Mouse (Mus musculus): Measurements from ENCODE around the gene Ckm. TPM values are rescaled to one million over a fixed set of nuclear protein-coding genes. Genes with fewer than 3 reads are reported as not detected.

Gene Ckm
- polyA plus RNA-seq, 1 experiment from 2014 or later: 42.1 TPM

- TF ChIP-seq EP300 (optimal IDR thresholded peaks at IDR 0.05) (peak; percentile 16), CTCF (IDR thresholded peaks at IDR 0.05; ENCODE audit: low read depth) (no peak)
- peak; percentile 56 for ATAC-seq (ENCODE audit: low FRiP score, low TSS enrichment)
- peak within 1 kb of the TSS; percentile 88 for H3K27ac ChIP-seq (replicated peaks)
- under 1% methylated on average over 31 of the region's 31 CpGs for WGBS
- peak within 1 kb of the TSS; percentile 73 for H3K9ac ChIP-seq (ENCODE audit: low read length)
- peaks cover 2% of the 10 kb centered on the region; the same call in 1 of the 2 replicates for H3K36me3 ChIP-seq (ENCODE audit: control insufficient read depth, insufficient read depth, low read length)
- DNase-seq (ENCODE audit: low spot score): peak; percentile 88
- H3K27me3 ChIP-seq (ENCODE audit: control insufficient read depth, insufficient read depth, low read length): no peaks in the 10 kb centered on the region
- H3K9me3 ChIP-seq (ENCODE audit: control insufficient read depth, low read length): no peaks in the 10 kb centered on the region
- H3K4me2 ChIP-seq (replicated peaks; ENCODE audit: low read depth): peak within 1 kb of the TSS; percentile 92
- H3K4me1 ChIP-seq (replicated peaks; ENCODE audit: control insufficient read depth, insufficient read depth): peaks cover 3% of the 10 kb centered on the region; the same call in 1 of the 2 replicates
- H3K4me3 ChIP-seq (ENCODE audit: low read depth, low read length): peak within 1 kb of the TSS; percentile 73
Measured at GRCm38 (mm10) chr7:19359299-19359891, 45.2 kb upstream of the Ckm start, which contains the start of the genes Cd3eap and Ppp1r13l. Gene Cd3eap, minus strand, starts transcription at chr7:19359483. Gene Ppp1r13l, plus strand, starts transcription at chr7:19359749.

GRCm38 (mm10) chr7:19359892-19360641 is 44.5 kb upstream of the Ckm start:
- peak overlapping the region; percentile 88 for H3K27ac ChIP-seq (replicated peaks)

GRCm38 (mm10) chr7:19360944-19361343 is 43.6 kb upstream of the Ckm start:
- Histone ChIP-seq H3K9ac (ENCODE audit: low read length) (peak overlapping the region; percentile 73), H3K4me3 (ENCODE audit: low read depth, low read length) (peak overlapping the region; percentile 73), H3K4me1 (replicated peaks; ENCODE audit: control insufficient read depth, insufficient read depth) (peaks cover 3% of the 10 kb centered on the region; the same call in 1 of the 2 replicates), H3K9me3 (ENCODE audit: control insufficient read depth, low read length) (no peaks in the 10 kb centered on the region), H3K27ac (replicated peaks) (peak overlapping the region; percentile 93), H3K4me2 (replicated peaks; ENCODE audit: low read depth) (peak overlapping the region; percentile 92), H3K36me3 (ENCODE audit: control insufficient read depth, insufficient read depth, low read length) (no peaks in the 10 kb centered on the region), H3K27me3 (ENCODE audit: control insufficient read depth, insufficient read depth, low read length) (no peaks in the 10 kb centered on the region)
- DNase-seq (ENCODE audit: low spot score) (peak; percentile 93), ATAC-seq (ENCODE audit: low FRiP score, low TSS enrichment) (peak; percentile 80)
- TF ChIP-seq CTCF (IDR thresholded peaks at IDR 0.05; ENCODE audit: low read depth): no peak
- no peak for TF ChIP-seq EP300 (optimal IDR thresholded peaks at IDR 0.05)
- under 1% methylated on average over 27 of the region's 27 CpGs for whole genome bisulfite sequencing

More at GRCm38 (mm10) chr7:19359892-19360641, 44.5 kb upstream of the Ckm start:
- peaks cover 3% of the 10 kb centered on the region; the same call in 1 of the 2 replicates for H3K4me1 ChIP-seq (replicated peaks; ENCODE audit: control insufficient read depth, insufficient read depth)
- no peaks in the 10 kb centered on the region for H3K36me3 ChIP-seq (ENCODE audit: control insufficient read depth, insufficient read depth, low read length)
- peak overlapping the region; percentile 92 for H3K4me2 ChIP-seq (replicated peaks; ENCODE audit: low read depth)
- peak overlapping the region; percentile 73 for H3K9ac ChIP-seq (ENCODE audit: low read length)
- DNase-seq (ENCODE audit: low spot score) (peak; percentile 81), ATAC-seq (ENCODE audit: low FRiP score, low TSS enrichment) (peak; percentile 52)
- H3K27me3 ChIP-seq (ENCODE audit: control insufficient read depth, insufficient read depth, low read length): no peaks in the 10 kb centered on the region
- under 1% methylated on average over 43 of the region's 45 CpGs for WGBS
- H3K9me3 ChIP-seq (ENCODE audit: control insufficient read depth, low read length): no peaks in the 10 kb centered on the region
- H3K4me3 ChIP-seq (ENCODE audit: low read depth, low read length): peak overlapping the region; percentile 73
- TF ChIP-seq EP300 (optimal IDR thresholded peaks at IDR 0.05) (no peak), CTCF (IDR thresholded peaks at IDR 0.05; ENCODE audit: low read depth) (no peak)

- peak overlapping the region; percentile 93 for H3K27ac ChIP-seq (replicated peaks)
- H3K36me3 ChIP-seq (ENCODE audit: control insufficient read depth, insufficient read depth, low read length): no peaks in the 10 kb centered on the region
- H3K4me3 ChIP-seq (ENCODE audit: low read depth, low read length): peak overlapping the region; percentile 73
- peak; percentile 84 for TF ChIP-seq CTCF (IDR thresholded peaks at IDR 0.05; ENCODE audit: low read depth)
- no peak for TF ChIP-seq EP300 (optimal IDR thresholded peaks at IDR 0.05)
- WGBS: 11% methylated on average over 16 of the region's 16 CpGs
- peaks cover 3% of the 10 kb centered on the region; the same call in 1 of the 2 replicates for H3K4me1 ChIP-seq (replicated peaks; ENCODE audit: control insufficient read depth, insufficient read depth)
- no peaks in the 10 kb centered on the region for H3K9me3 ChIP-seq (ENCODE audit: control insufficient read depth, low read length)
- ATAC-seq (ENCODE audit: low FRiP score, low TSS enrichment) (peak; percentile 6; the same call in 1 of the 2 replicates), DNase-seq (ENCODE audit: low spot score) (peak; percentile 91)
- peak overlapping the region; percentile 73 for H3K9ac ChIP-seq (ENCODE audit: low read length)
- peak overlapping the region; percentile 92 for H3K4me2 ChIP-seq (replicated peaks; ENCODE audit: low read depth)
- no peaks in the 10 kb centered on the region for H3K27me3 ChIP-seq (ENCODE audit: control insufficient read depth, insufficient read depth, low read length)
Measured at GRCm38 (mm10) chr7:19361720-19362119, 42.9 kb upstream of the Ckm start.

- WGBS: 58% methylated on average over 4 of the region's 4 CpGs
- peaks cover 3% of the 10 kb centered on the region; the same call in 1 of the 2 replicates for H3K4me1 ChIP-seq (replicated peaks; ENCODE audit: control insufficient read depth, insufficient read depth)
- peak overlapping the region; percentile 93 for H3K27ac ChIP-seq (replicated peaks)
- no peaks in the 10 kb centered on the region for H3K9me3 ChIP-seq (ENCODE audit: control insufficient read depth, low read length)
- ATAC-seq (ENCODE audit: low FRiP score, low TSS enrichment): no peak
- peak overlapping the region; percentile 73 for H3K4me3 ChIP-seq (ENCODE audit: low read depth, low read length)
- H3K36me3 ChIP-seq (ENCODE audit: control insufficient read depth, insufficient read depth, low read length): no peaks in the 10 kb centered on the region
- peak overlapping the region; percentile 18; the same call in 1 of the 2 replicates for H3K9ac ChIP-seq (ENCODE audit: low read length)
- TF ChIP-seq CTCF (IDR thresholded peaks at IDR 0.05; ENCODE audit: low read depth) (no peak), EP300 (optimal IDR thresholded peaks at IDR 0.05) (no peak)
- H3K27me3 ChIP-seq (ENCODE audit: control insufficient read depth, insufficient read depth, low read length): no peaks in the 10 kb centered on the region
- H3K4me2 ChIP-seq (replicated peaks; ENCODE audit: low read depth): peak overlapping the region; percentile 92
- DNase-seq (ENCODE audit: low spot score): no peak
Measured at GRCm38 (mm10) chr7:19362276-19362675, 42.3 kb upstream of the Ckm start.

All from stomach, postnatal 0 days (tissue).